Mouse (Mus musculus) heart, adult 9 months (tissue): ENCODE measurements around the gene Sun2.
A peak's percentile ranks its signal among the peaks of the same experiment; 100 is the strongest.

ENCODE experiments used
- DNase-seq, 2 experiments: peaks; one replicate each; pipeline ENCODE4 v3.0.0; 2022; ENCODE audit warnings: low spot score in 2 of 2

Gene Sun2

GRCm38 (mm10) chr15:79687175-79687574 lies 55.2 kb downstream of the Sun2 start:
- peak; percentile 42 to 51 for DNase-seq

DNA sequence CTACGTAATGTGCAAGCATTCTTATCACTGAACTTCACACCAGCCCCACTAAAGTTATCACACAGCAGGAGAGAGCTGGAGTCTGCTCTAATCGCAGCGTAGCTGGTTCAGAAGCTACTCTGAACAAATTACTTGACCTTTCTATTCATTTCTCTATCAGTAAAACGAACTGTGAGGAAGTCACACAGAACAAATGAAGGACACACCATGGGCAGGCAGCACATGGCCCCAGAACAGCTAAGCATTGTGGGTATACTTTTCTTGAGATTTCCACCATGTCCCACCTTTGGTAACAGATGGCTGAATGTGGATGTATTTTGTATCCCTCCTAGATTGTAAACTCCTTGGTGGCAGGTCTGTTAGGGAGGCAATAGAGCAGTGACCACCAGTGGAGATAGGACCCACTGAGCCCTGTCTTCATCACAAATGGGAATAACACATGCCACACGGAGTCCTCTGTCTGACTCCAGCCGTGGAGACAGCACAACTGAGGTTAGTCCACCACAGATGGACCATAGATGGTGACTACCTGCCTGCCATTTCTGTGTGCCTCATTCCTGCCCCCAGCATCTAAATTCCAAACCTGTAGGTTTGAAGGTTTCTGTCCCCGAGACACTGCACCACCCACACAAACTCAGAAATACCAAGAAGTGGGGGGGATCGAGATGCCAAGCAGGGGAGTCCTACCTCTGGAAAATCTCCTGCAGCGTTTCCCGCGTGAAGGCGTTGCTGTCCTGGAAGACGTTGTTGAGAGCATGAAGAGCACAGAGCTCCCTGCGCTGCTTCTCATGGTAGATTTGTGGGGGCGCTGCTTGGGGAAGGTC lies 56.1 kb downstream of the Sun2 start:
- no peak for DNase-seq

GRCm38 (mm10) chr15:79685141-79685641 lies 57.1 kb downstream of the Sun2 start:
- DNase-seq, result no peak

GRCm38 (mm10) chr15:79684616-79685015 lies 57.7 kb downstream of the Sun2 start:
- no peak for DNase-seq

DNA sequence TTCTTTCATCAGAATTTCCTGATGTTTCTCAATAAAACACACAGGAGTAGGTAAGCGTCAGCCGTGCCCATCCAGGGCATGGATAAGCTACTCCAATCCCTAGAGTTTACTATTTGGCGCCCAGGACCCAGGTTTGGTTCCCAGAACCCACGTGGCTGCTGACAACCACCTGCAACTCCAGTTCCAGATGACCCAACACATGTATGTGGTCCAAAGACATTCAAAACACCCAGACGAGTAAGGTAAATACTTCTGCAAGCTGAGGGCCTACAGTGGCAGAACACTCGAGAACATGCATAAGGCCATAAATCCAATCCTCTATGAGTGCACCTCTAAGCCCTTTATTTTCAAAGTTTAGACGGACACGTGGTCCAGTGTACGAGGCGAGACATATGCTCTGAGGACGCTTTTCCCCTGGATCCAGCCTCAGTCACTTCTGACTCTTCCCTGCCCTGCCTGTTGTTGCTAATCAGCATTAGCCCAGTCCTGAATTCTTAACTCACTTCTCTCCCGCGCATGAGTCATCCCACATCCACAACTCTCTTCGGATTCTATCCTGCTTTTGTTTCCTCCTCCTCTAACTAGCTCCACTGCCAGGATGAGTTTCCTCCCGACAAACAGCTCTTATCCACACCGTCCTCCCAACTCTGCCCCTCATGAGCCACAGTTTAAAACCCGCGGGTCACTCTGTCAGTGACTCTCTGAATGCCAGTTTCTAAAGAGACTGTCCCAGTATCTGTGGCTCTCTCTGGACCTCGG lies 58.5 kb downstream of the Sun2 start:
- no peak for DNase-seq

GRCm38 (mm10) chr15:79683146-79683545 lies 59.2 kb downstream of the Sun2 start:
- DNase-seq, result no peak

DNA sequence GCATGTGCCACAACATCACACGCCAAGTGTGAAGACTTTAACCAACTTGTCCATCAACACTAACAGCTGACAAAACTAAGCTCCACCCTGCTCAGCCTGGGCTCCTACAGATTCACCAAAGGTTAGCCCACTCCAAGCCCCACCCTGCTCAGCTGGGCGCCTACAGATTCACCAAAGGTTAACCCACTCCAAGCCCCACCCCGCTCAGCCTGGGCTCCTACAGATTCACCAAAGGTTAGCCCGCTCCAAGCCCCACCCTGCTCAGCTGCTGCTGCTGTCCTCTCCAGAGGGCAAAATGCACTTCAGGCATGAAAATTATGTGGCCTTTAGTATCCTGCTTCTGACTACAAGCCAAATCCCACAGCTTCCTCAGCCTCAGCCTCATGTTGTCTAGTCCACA lies 60.4 kb downstream of the Sun2 start:
- DNase-seq, result no peak

DNA sequence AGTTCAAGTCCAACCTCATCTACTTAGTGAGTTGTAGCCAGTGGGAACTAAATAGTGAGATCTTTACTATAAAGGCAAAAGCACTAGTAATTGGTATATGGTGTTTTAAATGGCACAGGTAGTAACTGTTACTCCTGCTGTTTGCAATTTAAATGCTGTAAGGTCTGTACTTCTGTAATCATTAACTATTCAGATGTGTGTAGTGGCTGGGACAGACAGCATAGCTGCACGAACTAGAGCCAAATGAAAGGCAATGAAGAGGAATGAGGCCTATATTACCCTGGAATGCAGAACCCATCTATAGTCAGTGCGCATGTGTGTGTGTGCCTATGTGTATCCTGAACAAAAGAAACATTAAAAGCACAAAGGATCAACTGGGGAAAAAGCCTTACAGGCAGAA lies 64.4 kb downstream of the Sun2 start:
- no peak for DNase-seq
